Mouse (Mus musculus): ENCODE results near the gene Psmd8.
A peak's percentile ranks its signal among the peaks of the same experiment; 100 is the strongest.
"Not testable (repeated sequence)": the region's sequence is repeated elsewhere in the genome, so short reads cannot be mapped to it uniquely, and the experiment has no call there.

The Psmd8 gene

DNA sequence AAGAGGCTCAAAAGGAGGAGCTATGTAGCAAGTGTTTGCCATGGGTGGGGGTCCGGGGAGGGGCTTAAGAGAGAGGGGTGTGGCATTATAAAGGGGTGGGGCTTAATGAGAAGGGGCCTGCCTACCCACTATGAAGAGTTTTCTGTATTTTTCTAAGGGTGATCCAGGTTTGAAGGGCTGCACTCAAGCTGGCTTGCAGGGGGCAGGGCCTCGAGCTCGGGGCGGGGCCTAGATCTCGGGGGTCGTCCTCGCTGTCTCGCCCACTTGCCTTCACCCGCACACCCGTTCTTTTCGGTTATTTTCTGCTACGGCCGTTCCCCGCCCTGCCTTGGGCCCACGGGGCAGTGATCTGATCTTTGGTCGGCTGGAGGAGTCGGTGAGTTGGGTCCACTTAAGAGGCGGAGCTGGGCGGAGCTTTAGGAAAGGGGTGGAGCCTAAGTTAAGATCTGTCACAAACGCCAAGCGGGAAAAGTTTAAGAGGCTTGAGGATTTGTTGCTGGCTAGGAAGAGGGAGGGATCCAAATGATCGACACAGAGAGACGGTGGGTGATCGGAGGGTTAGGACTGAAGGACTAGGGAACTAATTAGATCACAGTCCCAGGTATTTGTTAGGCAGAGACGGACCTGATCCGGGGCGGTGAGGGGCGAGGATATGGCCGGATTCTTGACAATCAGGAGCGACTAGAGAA is 10.3 kb downstream of the Psmd8 start, which contains the start of the genes Ggn and Spred3:
Gene Ggn (plus strand): TSS at position 145 of the 689 bp plus-strand sequence.
Gene Spred3 (minus strand): TSS at position 346 of the 689 bp plus-strand sequence.
- DNase-seq (ENCODE audit: low read depth): peak; percentile 53

DNA sequence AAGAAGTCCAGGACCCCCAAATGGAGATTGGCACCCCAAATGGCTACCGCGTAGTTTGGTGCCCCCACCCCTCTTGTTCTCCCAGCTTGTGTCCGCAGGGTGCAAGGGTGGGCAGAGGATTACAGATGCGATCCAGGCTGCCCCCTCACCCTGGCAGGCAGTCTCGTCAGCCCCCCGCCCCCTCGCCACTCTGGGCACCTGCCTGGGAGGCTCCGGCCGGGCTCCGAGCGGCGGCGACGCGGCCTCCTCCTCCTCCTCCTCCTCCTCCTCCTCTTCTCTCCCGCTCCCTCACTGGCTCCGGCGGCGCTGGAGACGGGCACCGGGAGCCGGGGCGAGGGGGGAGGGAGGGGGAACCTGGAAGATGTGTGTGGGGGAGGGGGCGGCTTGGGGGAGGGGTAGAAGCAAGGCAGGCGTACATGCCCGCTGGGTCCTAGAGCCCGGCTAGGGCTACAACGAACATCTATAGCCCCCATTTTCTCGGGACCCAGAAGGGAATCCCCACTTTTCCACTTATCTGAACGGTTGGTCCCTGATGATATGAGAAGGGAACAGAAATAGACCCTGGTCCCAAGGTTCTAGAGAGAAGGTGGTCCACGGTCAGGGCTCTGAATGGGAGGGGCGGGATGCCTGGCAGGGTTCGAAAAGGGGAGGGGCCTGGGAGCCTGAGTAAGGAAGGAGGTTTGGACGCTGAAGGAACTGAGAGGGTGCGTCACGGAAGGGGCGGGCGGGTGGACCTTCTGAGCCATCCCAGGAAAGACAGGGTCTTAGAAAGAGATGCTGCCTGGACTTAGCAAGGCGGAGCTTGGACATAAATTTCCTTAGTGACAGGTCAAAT is 11.1 kb downstream of the Psmd8 start:
- no peak for DNase-seq (ENCODE audit: low read depth)

DNA sequence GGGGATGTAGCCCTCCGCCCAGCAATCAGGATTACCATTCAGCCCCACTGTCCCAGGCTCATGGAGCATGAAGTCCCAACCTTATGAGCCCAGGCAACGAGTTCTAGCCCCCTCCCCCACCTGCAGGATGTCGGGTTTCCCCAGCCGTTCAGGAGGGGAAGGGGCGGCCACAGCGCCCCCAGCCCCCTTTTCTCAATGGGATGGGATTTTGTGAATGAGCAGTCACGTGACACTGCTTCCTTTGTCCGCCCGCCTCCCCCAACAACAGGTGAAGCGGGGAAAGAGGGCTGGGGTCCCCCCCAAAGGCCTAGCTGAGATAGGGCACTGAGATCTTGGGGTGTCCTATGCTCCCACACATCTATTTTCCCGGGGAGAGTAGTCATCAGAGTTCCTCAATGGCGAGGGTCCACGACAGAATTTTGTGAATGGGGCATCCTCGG is 11.7 kb downstream of the Psmd8 start:
- no peak for DNase-seq (ENCODE audit: low read depth)

DNA sequence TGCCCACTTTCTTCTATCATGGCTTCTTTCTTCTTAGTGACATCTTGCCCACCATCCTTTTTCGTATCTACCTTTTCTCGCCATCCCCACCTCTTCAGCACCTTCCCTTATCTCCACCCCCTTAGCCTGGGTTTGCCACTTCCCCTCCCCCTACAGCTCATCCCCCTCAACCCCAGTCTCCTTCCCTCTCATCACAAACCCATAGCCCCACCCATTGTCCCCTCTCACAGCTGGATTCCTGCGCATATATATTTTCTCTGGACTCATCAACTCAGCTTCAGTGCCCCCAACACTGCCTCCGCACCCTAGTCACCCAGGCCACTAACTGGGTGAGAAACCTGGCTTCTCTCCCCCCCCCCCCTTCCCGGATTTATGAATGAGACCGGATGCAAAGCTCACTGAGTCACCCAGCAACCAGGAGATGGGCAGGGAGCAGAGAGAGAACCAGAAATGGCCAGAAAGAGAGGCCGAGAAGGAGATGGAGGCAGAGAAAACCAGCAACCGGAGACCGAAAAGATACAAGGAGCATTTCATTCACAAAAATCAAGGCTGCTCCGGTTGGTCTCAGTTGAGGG is 12.3 kb downstream of the Psmd8 start:
- no peak for DNase-seq (ENCODE audit: low read depth)

DNA sequence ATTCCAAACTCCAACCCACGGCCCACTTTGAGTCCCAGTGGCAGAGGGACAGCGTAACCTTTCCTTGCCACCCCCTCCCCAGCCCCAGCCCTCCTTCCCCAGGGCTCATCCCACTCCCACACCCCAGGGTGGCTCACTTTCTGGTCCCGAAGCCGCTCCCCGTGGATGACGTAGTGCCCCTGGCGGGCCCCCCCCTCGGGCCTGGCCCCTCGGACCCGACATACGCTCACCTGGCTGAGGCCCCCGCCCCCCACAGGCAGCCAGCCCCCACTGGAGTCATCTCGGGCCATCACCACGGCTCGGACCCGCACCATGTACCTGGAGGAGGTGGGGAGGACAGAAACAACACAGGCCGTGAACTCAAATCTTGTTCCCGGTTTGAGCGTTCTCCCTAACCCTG is 12.8 kb downstream of the Psmd8 start:
- DNase-seq (ENCODE audit: low read depth): no peak

DNA sequence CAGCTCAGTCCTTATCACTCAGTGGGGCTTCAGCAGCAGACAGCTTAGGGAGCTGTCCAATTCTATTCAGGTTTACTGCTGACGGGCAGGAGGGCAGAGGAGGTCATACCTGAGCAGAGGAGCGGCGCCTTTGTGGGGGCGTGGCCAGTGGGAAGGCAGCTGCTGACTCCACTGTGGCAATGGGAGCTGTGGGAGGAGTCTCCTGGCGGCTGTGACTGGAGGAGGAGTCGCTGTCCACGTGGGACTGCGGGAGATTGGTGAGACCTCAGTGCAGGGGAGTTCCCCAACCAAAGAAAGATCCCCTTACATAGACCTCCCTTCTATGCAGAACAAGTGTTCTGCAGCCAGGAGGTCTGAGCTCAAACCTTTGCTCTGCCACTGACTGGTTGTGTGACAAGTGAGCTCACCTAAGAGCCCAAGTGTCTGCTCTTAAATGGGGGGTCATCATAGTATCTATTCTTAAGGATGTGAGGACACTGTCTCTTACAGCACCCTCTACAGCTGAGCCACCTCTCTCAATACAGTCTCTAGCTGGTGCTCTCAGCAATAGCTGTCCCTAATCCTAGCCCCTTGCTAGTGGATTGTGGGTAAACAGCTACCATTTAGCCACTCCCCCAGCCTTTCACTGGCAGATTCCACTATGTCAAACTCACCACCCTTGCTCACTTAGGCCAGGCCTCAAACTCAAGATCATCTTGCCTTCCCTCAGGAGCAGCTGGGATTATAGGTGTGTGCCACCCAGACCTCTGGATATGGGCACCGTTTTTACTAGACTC is 17.6 kb downstream of the Psmd8 start:
- DNase-seq (ENCODE audit: low read depth): peak; percentile 49

DNA sequence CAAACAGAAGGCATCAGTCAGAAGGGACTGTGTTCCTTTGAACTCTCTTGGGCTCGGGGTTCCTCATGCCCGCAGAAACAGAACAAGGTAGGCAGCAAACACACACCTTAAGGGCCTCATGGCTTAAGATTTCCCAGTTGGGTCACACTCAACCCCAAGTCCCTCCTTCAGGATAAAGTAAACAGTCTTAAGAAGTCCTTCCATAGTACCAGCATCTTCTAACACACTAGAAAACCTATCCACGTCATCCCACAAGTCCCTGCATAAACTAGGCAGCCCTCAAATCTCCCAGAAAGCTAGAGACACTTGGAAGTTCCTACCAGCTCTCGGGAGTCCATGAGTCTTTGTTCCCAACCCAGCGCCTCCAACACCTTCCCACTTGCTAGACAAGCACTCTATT is 18.2 kb downstream of the Psmd8 start:
- DNase-seq (ENCODE audit: low read depth): no peak

DNA sequence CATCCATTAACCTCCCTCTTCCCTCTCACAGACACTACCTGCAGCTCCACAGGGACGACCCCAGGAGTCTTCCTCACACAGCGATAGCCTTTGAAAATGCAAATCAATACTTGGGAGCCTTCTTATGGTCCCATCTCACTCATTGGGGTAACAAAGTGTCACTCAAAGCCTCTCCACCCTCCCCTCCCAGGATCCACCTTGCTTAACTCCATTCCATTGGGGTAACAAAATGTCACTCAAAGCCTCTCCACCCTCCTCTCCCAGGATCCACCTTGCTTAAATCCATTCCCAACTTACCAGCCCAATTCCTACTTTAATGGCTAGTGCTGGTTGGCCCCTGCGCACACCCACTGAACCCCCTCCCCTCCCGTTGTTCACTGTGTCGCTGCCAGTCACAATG is 22.2 kb downstream of the Psmd8 start:
- no peak for DNase-seq (ENCODE audit: low read depth)

DNA sequence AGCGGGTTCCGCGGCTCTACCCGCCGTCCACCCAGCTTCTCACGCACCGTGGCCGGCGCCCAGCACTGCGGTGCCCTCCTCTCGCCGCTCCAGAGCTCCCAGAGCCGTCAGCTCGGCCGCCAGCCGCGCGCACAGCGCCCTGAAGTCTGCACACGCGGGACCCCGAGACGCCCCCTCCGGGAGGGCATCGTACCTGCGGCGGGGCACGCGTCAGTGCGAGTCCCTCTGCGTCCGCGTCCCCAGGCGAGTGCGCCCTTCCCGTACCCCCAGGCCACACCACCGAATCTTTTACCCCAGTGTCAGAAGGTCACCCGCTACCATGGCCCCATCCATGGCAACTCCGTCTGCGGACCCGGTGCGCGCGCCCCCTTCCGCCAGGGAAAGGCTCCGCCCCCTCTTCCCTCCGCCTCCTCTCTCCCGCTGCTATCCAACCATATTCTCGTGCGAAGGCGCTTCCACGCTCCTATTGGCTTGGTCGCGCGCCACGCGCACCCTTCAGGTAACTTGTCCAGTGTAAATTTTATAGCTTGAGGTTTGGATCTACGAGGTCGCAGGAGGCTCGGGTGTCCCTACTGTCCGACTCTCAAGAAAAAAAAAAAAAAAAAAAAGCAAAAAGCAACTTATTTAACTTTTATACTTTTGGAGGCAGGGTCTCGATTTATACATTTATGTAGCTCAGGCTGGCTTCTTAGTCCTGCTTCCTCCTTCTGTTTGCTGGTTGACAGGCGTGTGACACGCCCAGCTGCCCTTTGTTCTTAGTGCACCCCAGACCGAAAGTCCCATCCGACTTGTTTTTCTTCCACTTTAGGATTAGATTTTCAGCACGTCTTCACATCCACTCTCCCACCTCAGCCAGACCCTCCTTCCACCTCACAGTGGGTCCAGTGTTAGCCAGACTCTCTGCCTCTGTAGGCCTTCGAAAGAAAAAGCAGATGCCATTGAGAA is 24.4 kb downstream of the Psmd8 start, which contains the start of gene Fam98c:
Gene Fam98c (minus strand): TSS at position 397 of the 945 bp plus-strand sequence.
- peak; percentile 86 for DNase-seq (ENCODE audit: low read depth)

DNA sequence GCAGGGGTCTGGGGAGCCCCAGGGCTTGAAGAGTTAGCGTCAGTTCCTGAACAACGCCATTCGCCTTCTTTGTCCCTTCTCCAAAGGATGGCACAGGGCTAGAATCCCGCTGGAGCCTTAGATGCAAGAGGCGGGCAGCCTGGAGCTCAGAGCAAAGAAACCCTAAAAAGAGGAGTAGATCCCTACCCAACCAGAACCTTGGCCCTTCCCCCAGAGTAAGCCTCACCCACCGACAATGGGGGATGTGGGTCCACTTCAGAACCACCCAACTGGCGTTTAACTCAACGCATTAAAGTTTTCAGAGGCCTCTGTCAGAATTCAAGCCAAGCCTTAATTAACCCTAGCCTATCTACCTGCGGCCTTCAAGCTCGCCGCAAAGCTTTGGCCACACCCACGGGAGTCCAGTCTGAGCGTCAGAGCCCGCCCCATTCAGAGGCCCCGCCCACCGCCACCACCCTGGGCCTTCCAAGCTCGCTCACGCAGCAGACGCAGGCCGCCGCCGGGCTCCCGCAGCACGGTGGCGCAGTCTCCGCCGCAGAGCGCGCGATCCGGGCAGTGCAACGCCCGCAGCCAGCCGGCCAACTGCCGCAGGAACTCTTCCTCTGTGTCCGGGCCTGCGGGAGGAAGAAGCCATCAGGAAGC is 25.2 kb downstream of the Psmd8 start:
- peak; percentile 85 for DNase-seq (ENCODE audit: low read depth)

DNA sequence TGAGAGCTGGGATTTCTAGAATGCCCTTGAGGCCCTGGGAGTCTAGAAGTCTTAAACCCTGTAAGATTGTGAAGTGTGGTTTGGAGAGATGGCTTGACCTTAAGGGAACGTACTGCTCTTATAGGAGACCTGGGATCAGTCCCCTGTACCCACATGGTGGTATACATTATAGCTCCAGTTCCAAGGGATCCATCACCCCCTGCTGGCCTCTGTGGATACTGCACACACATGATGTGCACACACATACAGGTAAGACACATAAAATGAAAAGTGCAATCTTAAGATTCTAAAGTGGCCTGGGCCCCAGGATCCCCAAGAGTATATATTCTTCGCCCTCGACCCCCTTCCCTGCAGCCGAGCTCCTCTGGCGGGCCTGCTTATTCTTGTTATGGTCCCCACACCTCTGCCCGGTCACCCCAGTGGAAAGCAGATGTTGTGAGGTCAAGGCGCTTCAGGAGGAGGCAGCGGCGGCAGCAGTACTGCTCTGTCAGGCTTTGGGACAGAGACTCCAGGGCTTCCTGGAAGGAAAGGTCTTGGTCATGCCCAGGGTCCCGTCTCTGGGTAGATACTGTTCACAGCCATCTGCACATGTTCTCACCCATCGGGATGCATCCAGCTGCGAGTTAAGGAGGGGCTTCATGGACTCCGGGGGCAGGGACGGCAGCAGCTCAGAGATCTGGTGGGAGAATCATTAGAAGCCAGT is 26.3 kb downstream of the Psmd8 start:
- DNase-seq (ENCODE audit: low read depth): peak; percentile 50

DNA sequence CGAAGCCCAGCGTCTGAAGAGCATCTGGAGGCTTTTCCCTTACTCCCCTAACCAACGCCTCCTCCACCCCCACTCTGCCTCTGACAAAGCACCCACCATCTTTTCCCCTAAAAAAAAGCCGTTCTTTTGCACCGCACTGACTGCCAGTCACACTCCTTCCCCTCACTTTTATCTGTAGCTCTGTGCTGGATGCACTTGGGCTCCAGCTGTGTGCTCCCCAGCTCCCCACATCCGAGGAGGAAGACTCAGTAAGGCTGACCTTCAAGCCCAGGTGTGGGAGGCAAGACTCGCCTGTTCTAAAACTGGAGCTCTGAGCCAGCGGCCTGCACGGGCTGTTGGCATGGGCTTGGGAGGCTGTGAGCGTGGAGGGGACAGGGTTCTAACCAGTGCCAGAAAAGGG is 29.0 kb downstream of the Psmd8 start:
- DNase-seq (ENCODE audit: low read depth): no peak

DNA sequence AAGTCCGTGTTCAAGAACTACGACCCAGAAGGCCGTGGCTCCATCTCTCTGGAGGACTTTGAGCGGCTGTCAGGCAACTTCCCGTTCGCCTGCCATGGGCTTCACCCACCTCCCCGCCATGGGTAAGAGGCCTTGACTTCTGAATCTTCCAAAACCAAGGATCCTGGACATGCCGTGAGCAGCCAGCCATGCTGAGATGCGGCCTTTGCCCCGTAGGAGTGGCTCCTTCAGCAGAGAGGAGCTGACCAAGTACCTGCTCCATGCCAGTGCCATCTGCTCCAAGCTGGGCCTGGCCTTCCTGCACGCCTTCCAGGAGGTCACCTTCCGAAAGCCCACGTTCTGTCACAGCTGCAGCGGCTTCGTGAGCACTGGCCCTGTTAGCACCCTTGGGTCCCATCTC is 31.7 kb downstream of the Psmd8 start:
- no peak for DNase-seq (ENCODE audit: low read depth)

DNA sequence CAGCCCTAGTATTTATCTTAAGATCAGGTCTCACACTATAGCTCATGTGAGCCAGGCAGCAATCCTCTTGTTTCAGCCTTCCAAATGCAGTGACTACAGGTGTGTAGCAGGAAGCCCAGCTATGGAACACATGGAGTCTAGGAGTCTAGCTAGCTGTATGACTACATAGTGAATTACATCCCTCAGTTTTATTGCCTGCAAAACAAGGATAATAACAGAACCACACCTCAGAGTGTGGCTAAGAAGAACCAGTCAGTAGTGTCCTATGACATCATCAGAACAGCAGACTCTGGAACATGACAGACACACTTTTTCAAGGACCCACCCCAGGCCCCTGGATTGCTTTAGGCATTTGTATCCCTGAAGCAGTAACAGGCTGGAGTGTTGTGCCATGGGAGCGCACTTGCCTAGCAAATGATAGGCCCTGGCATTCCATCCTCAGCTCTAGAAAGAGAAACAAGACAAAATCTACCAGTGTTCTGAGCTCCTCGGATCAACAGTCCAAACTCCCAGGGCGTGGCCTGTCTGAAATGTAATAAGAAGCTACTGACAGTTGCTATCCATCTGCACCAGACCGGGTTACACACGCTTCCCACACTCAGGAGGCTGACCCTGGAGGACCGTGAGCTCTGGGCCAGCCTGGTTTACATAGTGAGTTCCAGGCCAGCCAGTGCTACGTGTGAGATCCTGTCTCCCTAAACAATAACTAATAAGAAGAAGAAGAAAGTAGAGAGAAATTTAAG is 33.7 kb downstream of the Psmd8 start:
- DNase-seq (ENCODE audit: low read depth): no peak

DNA sequence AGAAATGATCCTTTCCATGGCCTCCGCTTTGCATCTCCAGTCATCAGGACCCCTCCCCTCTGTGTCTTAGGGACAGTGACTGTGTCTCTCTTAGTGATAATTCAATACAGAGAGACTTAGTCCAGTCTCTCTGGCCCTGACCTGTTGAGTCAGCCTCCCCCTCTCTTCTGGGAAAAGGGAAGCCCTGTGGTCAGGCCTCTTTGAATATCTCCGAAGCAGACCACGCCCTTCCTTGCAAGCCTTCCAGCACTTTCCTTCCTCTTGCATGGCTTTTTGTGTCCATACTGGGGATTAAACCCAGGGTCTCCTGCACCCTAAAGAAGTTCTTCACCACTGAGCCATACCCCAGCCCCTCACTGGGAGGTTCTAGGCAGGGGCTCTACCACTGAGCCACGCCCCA is 36.5 kb downstream of the Psmd8 start:
- DNase-seq (ENCODE audit: low read depth): no peak

DNA sequence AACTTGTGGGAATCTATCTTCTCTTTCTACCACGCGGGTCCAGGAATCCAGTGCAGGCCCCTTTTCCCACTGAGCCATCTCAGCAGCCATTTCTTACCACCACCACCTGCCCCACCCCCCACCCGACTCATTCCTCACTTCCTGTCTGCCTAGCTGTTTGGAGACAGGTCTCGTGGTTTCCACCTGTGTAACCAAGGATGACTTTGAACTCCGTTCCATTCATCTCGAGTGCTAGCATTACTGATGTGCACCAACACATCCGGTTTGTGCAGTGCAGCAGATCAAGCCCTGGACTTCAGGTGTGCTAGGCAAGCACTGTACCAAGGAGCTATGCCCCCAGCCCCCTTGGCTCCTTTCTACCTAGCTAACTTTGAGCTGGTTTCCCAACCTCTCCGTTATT is 39.1 kb downstream of the Psmd8 start:
- peak; percentile 89 for DNase-seq (ENCODE audit: low read depth)

DNA sequence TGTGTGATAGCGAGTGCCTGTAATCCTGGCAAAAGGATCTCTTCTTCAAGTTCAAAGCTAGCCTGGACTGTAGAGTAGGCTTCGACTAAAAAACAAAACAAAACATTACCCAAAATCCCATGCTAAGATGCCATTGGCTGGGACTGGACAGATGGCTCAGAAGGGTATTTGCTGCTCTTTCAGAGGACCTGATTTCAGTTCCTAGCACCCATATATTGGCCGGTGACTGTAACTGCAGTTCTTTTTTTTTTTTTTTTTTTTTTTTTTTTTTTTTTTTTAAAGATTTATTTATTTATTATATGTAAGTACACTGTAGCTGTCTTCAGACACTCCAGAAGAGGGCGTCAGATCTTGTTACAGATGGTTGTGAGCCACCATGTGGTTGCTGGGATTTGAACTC is 41.3 kb downstream of the Psmd8 start:
- DNase-seq (ENCODE audit: low read depth): not testable (repeated sequence)

DNA sequence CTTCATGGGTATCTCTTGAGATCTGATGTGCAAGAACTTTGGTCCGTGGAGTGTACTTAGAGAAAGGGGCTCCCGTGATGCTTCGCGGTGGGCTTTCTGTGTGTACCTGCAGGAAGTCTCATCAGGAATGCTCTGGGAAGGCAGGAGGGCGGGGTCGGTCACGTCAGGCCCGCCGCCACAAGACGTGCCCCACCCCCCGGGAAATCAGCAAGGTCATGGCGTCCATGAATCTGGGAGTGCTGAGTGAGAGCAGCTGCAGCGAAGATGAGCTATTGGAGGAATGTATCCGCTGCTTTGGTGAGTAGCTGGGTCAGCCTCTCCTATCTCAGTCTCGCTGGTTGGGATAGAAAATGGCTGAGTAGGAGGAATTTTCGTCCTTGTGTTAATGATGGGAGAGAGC is 43.1 kb downstream of the Psmd8 start:
- no peak for DNase-seq (ENCODE audit: low read depth)

Measured in naive thymus-derived CD4-positive, alpha-beta T cell, adult 2 months (primary cell).